Mouse (Mus musculus): Measurements from ENCODE around the gene Mrgpra4. TPM values are rescaled to one million over a fixed set of nuclear protein-coding genes. Genes with fewer than 3 reads are reported as not detected.

Gene Mrgpra4
- total RNA-seq (2023) = not detected

DNA sequence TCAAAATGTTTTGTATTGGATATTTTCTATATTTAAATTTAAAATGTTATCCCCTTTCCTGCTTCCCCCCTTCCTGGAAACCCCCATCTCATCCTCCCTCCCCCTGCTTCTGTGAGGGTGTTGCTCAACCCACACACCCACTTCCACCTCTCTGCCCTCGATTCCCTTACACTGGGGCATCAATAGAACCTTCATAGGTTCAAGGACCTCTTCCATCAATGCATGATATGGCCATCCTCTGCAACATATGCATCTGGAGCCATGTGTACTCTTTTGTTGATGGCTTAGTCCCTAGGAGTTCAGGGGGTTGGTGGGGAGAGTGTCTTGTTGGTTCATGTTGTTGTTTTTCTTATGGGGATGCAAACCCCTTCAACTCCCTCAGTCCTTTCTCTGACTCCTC is at the start of gene Mrgpra4:
Gene Mrgpra4 (minus strand): TSS at position 101 of the 400 bp plus-strand sequence.

DNA sequence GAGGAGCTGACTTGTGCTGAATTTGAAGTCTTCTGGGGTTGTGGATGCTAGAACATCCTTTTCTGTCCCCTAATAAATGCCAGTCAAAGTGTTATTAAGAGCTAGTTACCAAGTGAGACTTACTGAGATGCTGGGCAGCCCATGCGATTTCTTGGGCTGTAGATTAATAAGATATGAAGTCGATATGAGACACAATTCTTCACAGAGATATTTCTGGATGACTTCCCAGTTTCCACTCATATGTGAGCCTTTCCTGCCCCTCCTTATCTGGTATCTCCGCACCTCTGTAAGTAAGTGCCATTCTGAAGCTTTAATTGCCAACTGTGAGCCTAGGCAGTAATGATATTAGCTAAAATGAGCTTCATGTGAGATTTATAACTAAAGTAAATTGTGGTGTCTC is 45.6 kb upstream of the Mrgpra4 start, which contains the start of gene Mrgprx1:
Gene Mrgprx1 (minus strand): TSS at position 101 of the 400 bp plus-strand sequence.

Other genes with a start within 250 kb of the Mrgpra4 start
- gene Mrgprx1, start 45.5 kb upstream of the Mrgpra4 start, total RNA-seq (2023) = not detected
- gene Mrgprb5, start 186.9 kb upstream of the Mrgpra4 start, total RNA-seq (2023) = not detected
- not detected for gene Mrgprb4, start 217.2 kb upstream of the Mrgpra4 start, total RNA-seq (2023)